Mouse (Mus musculus): ENCODE data around the gene Gm9958. TPM values are rescaled to one million over a fixed set of nuclear protein-coding genes. Genes with fewer than 3 reads are reported as not detected.

Gm9958 gene
- polyA plus RNA-seq, 1 experiment, result 0.64 TPM

DNA sequence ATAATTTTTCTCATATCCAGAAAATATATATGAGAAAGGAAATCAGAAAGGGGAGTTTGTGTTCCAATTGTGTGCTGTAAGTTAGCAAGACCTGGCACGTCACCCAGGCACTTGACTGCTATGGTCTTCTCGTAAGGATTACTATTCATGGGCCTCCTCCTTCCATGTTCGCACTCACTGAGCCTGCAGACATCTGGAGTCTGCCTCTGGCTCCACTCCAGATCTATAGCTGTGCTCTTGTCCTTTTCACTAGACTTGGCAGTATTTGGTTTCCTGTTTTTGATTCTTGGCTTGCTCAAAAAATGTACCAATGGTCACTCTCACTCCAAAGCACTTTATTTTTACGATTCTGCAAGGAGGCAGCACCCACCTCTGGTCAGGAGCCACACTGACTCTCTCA lies 14.5 kb downstream of the Gm9958 start:
- no peak overlapping the region for H3ac ChIP-seq (ENCODE audit: control insufficient read depth, insufficient read length)
- no peak overlapping the region for H3K4me2 ChIP-seq (ENCODE audit: low read depth)
- H3K27me3 ChIP-seq (ENCODE audit: control insufficient read depth, insufficient read depth, insufficient read length), result peaks cover 4% of the 10 kb centered on the region
- TF ChIP-seq CEBPB (IDR thresholded peaks at IDR 0.05; ENCODE audit: insufficient read depth, poor library complexity, severe bottlenecking) (no peak), REST (IDR thresholded peaks at IDR 0.05; ENCODE audit: insufficient read depth, insufficient read length) (no peak), E2F4 (IDR thresholded peaks at IDR 0.05; ENCODE audit: insufficient read depth) (no peak), TCF12 (IDR thresholded peaks at IDR 0.05; ENCODE audit: insufficient read depth, poor library complexity, severe bottlenecking) (no peak), POLR2A (IDR thresholded peaks at IDR 0.05; ENCODE audit: insufficient read length, low read depth) (no peak), MYOD1 (IDR thresholded peaks at IDR 0.05; ENCODE audit: control insufficient read depth in 1 of 3, insufficient read length in 2 of 3, low read depth in 2 of 3) (no peak), TCF3 (IDR thresholded peaks at IDR 0.05; ENCODE audit: insufficient read length, low read depth) (no peak)
- no peak overlapping the region for H3K4me3 ChIP-seq
- no peaks in the 10 kb centered on the region for H3K79me2 ChIP-seq (ENCODE audit: control insufficient read depth, insufficient read depth)
- H3K36me3 ChIP-seq (ENCODE audit: control insufficient read depth, insufficient read depth), result no peaks in the 10 kb centered on the region

DNA sequence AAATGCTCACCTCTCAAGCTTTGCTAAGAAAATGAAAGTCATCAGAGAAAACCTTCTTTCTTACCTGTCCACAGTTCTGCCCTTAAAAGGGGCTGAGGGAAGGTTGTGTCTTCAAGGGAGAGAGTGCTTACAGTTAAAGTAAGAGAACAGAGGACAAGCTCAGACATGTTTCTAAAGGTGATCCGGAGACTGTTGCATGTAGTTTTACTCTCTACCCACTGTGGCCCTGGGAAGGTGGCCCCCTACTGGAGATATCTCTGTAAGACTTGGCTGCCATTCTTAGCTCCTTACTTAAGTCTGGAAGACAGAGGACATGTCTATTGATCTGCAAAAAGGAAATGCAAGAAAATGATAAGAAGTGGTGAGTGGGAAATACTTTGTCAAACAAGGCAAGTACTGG lies 16.1 kb downstream of the Gm9958 start:
- TF ChIP-seq USF1 (IDR thresholded peaks at IDR 0.05; ENCODE audit: low read depth), result no peak
- no peak for TF ChIP-seq TCF12 (IDR thresholded peaks at IDR 0.05; ENCODE audit: insufficient read depth, poor library complexity, severe bottlenecking)
- TF ChIP-seq SRF (IDR thresholded peaks at IDR 0.05; ENCODE audit: control insufficient read depth, insufficient read length, low read depth), result no peak
- no peak for TF ChIP-seq POLR2A (IDR thresholded peaks at IDR 0.05; ENCODE audit: insufficient read length, low read depth)
- TF ChIP-seq TCF3 (IDR thresholded peaks at IDR 0.05; ENCODE audit: insufficient read length, low read depth), result no peak
- no peak for TF ChIP-seq MYOG (IDR thresholded peaks at IDR 0.05; ENCODE audit: control insufficient read depth in 1 of 3, insufficient read depth in 1 of 3, insufficient read length in 2 of 3, low read depth in 2 of 3)
- TF ChIP-seq REST (IDR thresholded peaks at IDR 0.05; ENCODE audit: insufficient read depth, insufficient read length), result no peak
- TF ChIP-seq MAX (IDR thresholded peaks at IDR 0.05; ENCODE audit: low read depth), result no peak
- no peak for TF ChIP-seq POLR2AphosphoS2 (IDR thresholded peaks at IDR 0.05; ENCODE audit: insufficient read length, low read depth)
- no peak for TF ChIP-seq MYOD1 (IDR thresholded peaks at IDR 0.05; ENCODE audit: control insufficient read depth in 1 of 3, insufficient read length in 2 of 3, low read depth in 2 of 3)
- H3K4me2 ChIP-seq (ENCODE audit: low read depth), result no peak overlapping the region

DNA sequence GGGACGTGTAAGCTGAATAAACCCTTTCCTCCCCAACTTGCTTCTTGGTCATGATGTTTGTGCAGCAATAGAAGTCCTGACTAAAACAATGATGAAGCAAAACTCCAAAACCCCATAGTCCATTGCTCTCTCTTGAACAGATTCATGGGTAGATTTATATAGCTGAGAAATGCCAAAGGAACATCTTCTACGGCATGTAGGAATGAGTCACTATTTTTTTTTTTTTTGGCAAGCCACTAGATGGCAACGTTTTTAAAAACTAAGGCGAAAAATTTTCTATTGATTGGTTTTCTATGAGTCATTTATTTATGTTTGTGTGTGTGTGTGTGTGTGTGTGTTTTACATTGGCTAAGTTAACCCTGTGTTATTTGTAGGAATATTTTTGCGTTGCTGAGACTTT lies 26.8 kb downstream of the Gm9958 start:
- H3K27me3 ChIP-seq (ENCODE audit: control insufficient read depth, insufficient read depth, insufficient read length), result peaks cover 4% of the 10 kb centered on the region
- H3K36me3 ChIP-seq (ENCODE audit: control insufficient read depth, insufficient read depth), result no peaks in the 10 kb centered on the region
- TF ChIP-seq REST (IDR thresholded peaks at IDR 0.05; ENCODE audit: insufficient read depth, insufficient read length) (no peak), SRF (IDR thresholded peaks at IDR 0.05; ENCODE audit: control insufficient read depth, insufficient read length, low read depth) (no peak), POLR2A (IDR thresholded peaks at IDR 0.05; ENCODE audit: insufficient read length, low read depth) (no peak), E2F4 (IDR thresholded peaks at IDR 0.05; ENCODE audit: insufficient read depth) (no peak), TCF12 (IDR thresholded peaks at IDR 0.05; ENCODE audit: insufficient read depth, poor library complexity, severe bottlenecking) (no peak), USF1 (IDR thresholded peaks at IDR 0.05; ENCODE audit: low read depth) (no peak), MYOD1 (IDR thresholded peaks at IDR 0.05; ENCODE audit: control insufficient read depth in 1 of 3, insufficient read length in 2 of 3, low read depth in 2 of 3) (no peak), CEBPB (IDR thresholded peaks at IDR 0.05; ENCODE audit: insufficient read depth, poor library complexity, severe bottlenecking) (no peak), POLR2AphosphoS2 (IDR thresholded peaks at IDR 0.05; ENCODE audit: insufficient read length, low read depth) (no peak), MAX (IDR thresholded peaks at IDR 0.05; ENCODE audit: low read depth) (no peak), MYOG (IDR thresholded peaks at IDR 0.05; ENCODE audit: control insufficient read depth in 1 of 3, insufficient read depth in 1 of 3, insufficient read length in 2 of 3, low read depth in 2 of 3) (no peak), TCF3 (IDR thresholded peaks at IDR 0.05; ENCODE audit: insufficient read length, low read depth) (no peak)
- no peaks in the 10 kb centered on the region for H3K79me2 ChIP-seq (ENCODE audit: control insufficient read depth, insufficient read depth)
- H3K4me2 ChIP-seq (ENCODE audit: low read depth), result no peak overlapping the region
- no peak overlapping the region for H3K4me3 ChIP-seq
- H3ac ChIP-seq (ENCODE audit: control insufficient read depth, insufficient read length), result no peak overlapping the region

More for the DNA sequence above, 16.1 kb downstream of the Gm9958 start:
- no peak overlapping the region for H3K4me3 ChIP-seq
- peaks cover 12% of the 10 kb centered on the region for H3K27me3 ChIP-seq (ENCODE audit: control insufficient read depth, insufficient read depth, insufficient read length)
- no peaks in the 10 kb centered on the region for H3K36me3 ChIP-seq (ENCODE audit: control insufficient read depth, insufficient read depth)
- H3K79me2 ChIP-seq (ENCODE audit: control insufficient read depth, insufficient read depth), result no peaks in the 10 kb centered on the region
- H3ac ChIP-seq (ENCODE audit: control insufficient read depth, insufficient read length), result no peak overlapping the region

DNA sequence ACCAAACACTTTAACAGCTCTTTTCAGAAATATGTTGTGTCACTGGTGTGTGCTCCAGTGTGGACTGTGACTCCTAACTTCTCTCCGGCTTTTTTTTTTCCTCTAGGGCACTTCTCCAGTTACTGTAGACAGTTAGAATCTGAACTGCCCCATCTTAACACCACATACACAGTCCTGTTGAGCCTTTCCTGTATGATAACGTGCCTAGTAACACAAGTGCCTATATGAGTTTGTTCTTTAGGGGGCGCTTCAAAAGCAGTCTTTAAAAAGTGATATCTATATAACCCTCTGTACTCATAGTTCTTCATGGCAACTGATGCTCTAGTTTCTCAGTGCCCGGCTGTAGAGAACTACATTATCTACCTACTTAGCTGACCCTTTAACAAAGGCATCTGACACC lies 27.3 kb downstream of the Gm9958 start:
- no peak overlapping the region for H3ac ChIP-seq (ENCODE audit: control insufficient read depth, insufficient read length)
- peaks cover 4% of the 10 kb centered on the region for H3K27me3 ChIP-seq (ENCODE audit: control insufficient read depth, insufficient read depth, insufficient read length)
- no peaks in the 10 kb centered on the region for H3K79me2 ChIP-seq (ENCODE audit: control insufficient read depth, insufficient read depth)
- TF ChIP-seq MAX (IDR thresholded peaks at IDR 0.05; ENCODE audit: low read depth), result no peak
- TF ChIP-seq CEBPB (IDR thresholded peaks at IDR 0.05; ENCODE audit: insufficient read depth, poor library complexity, severe bottlenecking), result no peak
- TF ChIP-seq USF1 (IDR thresholded peaks at IDR 0.05; ENCODE audit: low read depth), result no peak
- H3K36me3 ChIP-seq (ENCODE audit: control insufficient read depth, insufficient read depth), result no peaks in the 10 kb centered on the region
- no peak overlapping the region for H3K4me3 ChIP-seq
- no peak overlapping the region for H3K4me2 ChIP-seq (ENCODE audit: low read depth)

DNA sequence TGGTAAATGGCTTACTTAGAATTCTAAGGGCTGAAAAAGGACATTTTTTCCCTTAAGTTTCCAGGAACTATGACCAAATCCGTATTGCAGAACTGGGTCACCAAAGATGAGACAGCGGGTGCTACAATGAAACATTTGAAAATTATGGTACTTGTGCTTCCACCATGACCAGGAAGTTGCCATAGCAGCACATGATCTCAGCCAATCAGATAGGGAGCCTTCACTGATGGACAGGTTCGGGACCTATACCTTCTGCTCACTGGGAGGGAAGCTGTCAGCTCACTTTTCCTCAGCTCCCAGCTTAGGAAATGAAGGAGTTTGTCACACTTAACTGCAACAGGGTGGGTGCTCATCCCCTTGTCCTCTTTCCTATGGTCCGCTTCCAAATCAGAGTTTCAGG lies 29.8 kb downstream of the Gm9958 start:
- Histone ChIP-seq H3K4me3 (no peak overlapping the region), H3K79me2 (ENCODE audit: control insufficient read depth, insufficient read depth) (no peaks in the 10 kb centered on the region), H3K36me3 (ENCODE audit: control insufficient read depth, insufficient read depth) (no peaks in the 10 kb centered on the region), H3ac (ENCODE audit: control insufficient read depth, insufficient read length) (no peak overlapping the region), H3K27me3 (ENCODE audit: control insufficient read depth, insufficient read depth, insufficient read length) (peaks cover 4% of the 10 kb centered on the region), H3K4me2 (ENCODE audit: low read depth) (no peak overlapping the region)
- TF ChIP-seq MYOG (IDR thresholded peaks at IDR 0.05; ENCODE audit: control insufficient read depth in 1 of 3, insufficient read depth in 1 of 3, insufficient read length in 2 of 3, low read depth in 2 of 3) (no peak), USF1 (IDR thresholded peaks at IDR 0.05; ENCODE audit: low read depth) (no peak), SRF (IDR thresholded peaks at IDR 0.05; ENCODE audit: control insufficient read depth, insufficient read length, low read depth) (no peak), REST (IDR thresholded peaks at IDR 0.05; ENCODE audit: insufficient read depth, insufficient read length) (no peak), CEBPB (IDR thresholded peaks at IDR 0.05; ENCODE audit: insufficient read depth, poor library complexity, severe bottlenecking) (no peak), MYOD1 (IDR thresholded peaks at IDR 0.05; ENCODE audit: control insufficient read depth in 1 of 3, insufficient read length in 2 of 3, low read depth in 2 of 3) (no peak), TCF3 (IDR thresholded peaks at IDR 0.05; ENCODE audit: insufficient read length, low read depth) (no peak), MAX (IDR thresholded peaks at IDR 0.05; ENCODE audit: low read depth) (no peak), E2F4 (IDR thresholded peaks at IDR 0.05; ENCODE audit: insufficient read depth) (no peak), TCF12 (IDR thresholded peaks at IDR 0.05; ENCODE audit: insufficient read depth, poor library complexity, severe bottlenecking) (no peak), POLR2AphosphoS2 (IDR thresholded peaks at IDR 0.05; ENCODE audit: insufficient read length, low read depth) (no peak), POLR2A (IDR thresholded peaks at IDR 0.05; ENCODE audit: insufficient read length, low read depth) (no peak)

Measured in myocyte (in vitro differentiated cells).